Mouse (Mus musculus) embryonic fibroblast, embryonic 13.5 days (primary cell): ENCODE data around the gene Slc29a1.

Experiments used
- CTCF ChIP-seq: IDR thresholded peaks from 2 replicates; pipeline ENCODE4 v1.5.1; 2011; ENCODE audit warnings: mild to moderate bottlenecking, control low read depth, low read length, moderate library complexity, borderline replicate concordance; ENCODE audit not compliant: insufficient read depth
- POLR2A ChIP-seq: IDR thresholded peaks from 2 replicates; pipeline ENCODE4 v1.6.1; 2011; ENCODE audit warnings: low read depth, mild to moderate bottlenecking, control low read depth, low read length, moderate library complexity

GRCm38 (mm10) chr17:45572103-45573086 is 27.0 kb downstream of the Slc29a1 start:
- TF ChIP-seq CTCF: no peak
- TF ChIP-seq POLR2A: peak; percentile 30
